Mouse (Mus musculus) stomach, postnatal 0 days (tissue): Measurements from ENCODE around the gene Oaf.

Experiments used
- CTCF ChIP-seq: IDR thresholded peaks from 2 replicates; pipeline ENCODE4 v1.5.1; 2016; ENCODE audit warnings: antibody characterized with exemption, low read depth, mild to moderate bottlenecking, moderate library complexity
- EP300 ChIP-seq: optimal IDR thresholded peaks from 2 replicates; pipeline ENCODE3; 2016; ENCODE audit warnings: antibody characterized with exemption

DNA sequence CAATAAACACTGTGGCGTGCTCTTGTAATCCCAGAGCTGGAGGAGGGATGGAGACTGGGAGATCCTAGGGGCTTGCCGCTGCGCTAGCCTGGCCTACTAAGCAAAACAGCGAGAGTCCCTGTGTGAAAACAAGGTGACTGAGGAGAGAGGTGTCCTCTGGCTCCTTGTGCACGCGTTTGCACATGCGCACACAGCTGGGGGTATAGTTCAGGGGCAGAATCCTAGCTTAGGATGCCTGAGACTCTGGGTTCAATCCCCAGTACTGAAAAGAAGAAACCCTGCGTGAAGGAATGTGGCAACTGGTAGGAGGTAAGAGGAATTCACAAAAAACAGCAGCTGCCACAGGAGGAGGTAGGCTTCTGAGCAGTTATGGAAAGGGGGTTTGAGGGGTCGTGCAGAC lies 45.7 kb downstream of the Oaf start:
- TF ChIP-seq CTCF (no peak), EP300 (no peak)
